Mouse (Mus musculus) B cell, adult 2 months (primary cell): Measurements from ENCODE around the gene Gm13272.
"Not testable (repeated sequence)": the region's sequence is repeated elsewhere in the genome, so short reads cannot be mapped to it uniquely, and the experiment has no call there.

Experiments
- DNase-seq, 2 experiments: peaks; one replicate each; pipeline ENCODE4 v3.0.0; 2022

Gene Gm13272

GRCm38 (mm10) chr4:88788402-88788801 is 8.8 kb downstream of the Gm13272 start, which contains the start of gene Gm13277:
TSS of gene Gm13277 (plus strand) at chr4:88788632.
- DNase-seq: peak; percentile 77 to 78

GRCm38 (mm10) chr4:88791250-88791649 is 11.6 kb downstream of the Gm13272 start, which contains the start of gene Gm13278:
TSS of gene Gm13278 (plus strand) at chr4:88791550.
- DNase-seq: not testable (repeated sequence)

- peak; percentile 78 to 85 for DNase-seq
Measured at GRCm38 (mm10) chr4:88793936-88794675, 14.5 kb downstream of the Gm13272 start, which contains the start of gene Gm13275. TSS of gene Gm13275 (plus strand) at chr4:88794487.

- DNase-seq: not testable (repeated sequence)
Measured at GRCm38 (mm10) chr4:88797097-88797496, 17.4 kb downstream of the Gm13272 start, which contains the start of gene Gm13279. TSS of gene Gm13279 (plus strand) at chr4:88797397.

- not testable (repeated sequence) for DNase-seq
Measured at GRCm38 (mm10) chr4:88799365-88799764, 19.7 kb downstream of the Gm13272 start, which contains the start of gene Gm13285. TSS of gene Gm13285 (plus strand) at chr4:88799665.

- not testable (repeated sequence) for DNase-seq
Measured at GRCm38 (mm10) chr4:88802954-88803353, 23.3 kb downstream of the Gm13272 start, which contains the start of gene Gm13287. TSS of gene Gm13287 (plus strand) at chr4:88803254.

GRCm38 (mm10) chr4:88805231-88805630 is 25.6 kb downstream of the Gm13272 start, which contains the start of gene Gm13288:
TSS of gene Gm13288 (plus strand) at chr4:88805531.
- DNase-seq: not testable (repeated sequence)

GRCm38 (mm10) chr4:88805761-88806160 is 26.1 kb downstream of the Gm13272 start:
- DNase-seq: peak; percentile 15 to 29

- DNase-seq: no peak
Measured at GRCm38 (mm10) chr4:88815928-88816327, 36.3 kb downstream of the Gm13272 start, which contains the start of gene Ifna7. TSS of gene Ifna7 (plus strand) at chr4:88816228.

- no peak for DNase-seq
Measured at GRCm38 (mm10) chr4:88819659-88820058, 40.0 kb downstream of the Gm13272 start, which contains the start of gene Ifna11. TSS of gene Ifna11 (plus strand) at chr4:88819959.

- peak; percentile 32 to 33 for DNase-seq
Measured at GRCm38 (mm10) chr4:88822995-88823394, 43.3 kb downstream of the Gm13272 start.

GRCm38 (mm10) chr4:88827116-88827515 is 47.5 kb downstream of the Gm13272 start, which contains the start of gene Ifna6:
TSS of gene Ifna6 (plus strand) at chr4:88827416.
- DNase-seq: not testable (repeated sequence)
